Mouse (Mus musculus) gastrocnemius, adult 2 months (tissue): ENCODE data around the gene Cntf. TPM values are rescaled to one million over a fixed set of nuclear protein-coding genes. Genes with fewer than 3 reads are reported as not detected.

Experiments used
- DNase-seq: peaks from one replicate; pipeline ENCODE4 v3.0.0; 2022
- H3K27ac ChIP-seq: fragments of 200-600 bp; 2 replicates; pipeline ENCODE4 v1.8.1; 2022; ENCODE audit warnings: mild to moderate bottlenecking
- H3K4me3 ChIP-seq: fragments of 200-600 bp; 2 replicates; pipeline ENCODE4 v1.8.1; 2022; ENCODE audit warnings: mild to moderate bottlenecking, moderate library complexity
- CTCF ChIP-seq: fragments of 200-600 bp; IDR thresholded peaks from 2 replicates; pipeline ENCODE4 v1.8.1; 2022; ENCODE audit warnings: antibody characterized with exemption, mild to moderate bottlenecking, moderate library complexity
- intact Hi-C: fragments of 180-260 bp; cut with DNase I; formaldehyde crosslinking; loops from one replicate; pipeline ENCODE4 v1.15.1; 2025
- long read RNA-seq, 2 experiments: library from polyadenylated mRNA; stranded (forward); transcript quantifications; one replicate each; pipeline ENCODE4 v2.0.0; 2021
- total RNA-seq, 2 experiments: library from RNA; stranded (reverse); gene quantifications; 2 replicates each; pipeline ENCODE4 v1.2.3; 2021

The Cntf gene
- 1 to 10 TPM; 1.8 to 2.2 TPM for total RNA-seq
- long read RNA-seq, experiment 1, partial matches to known transcripts = 0 of 1 reads
- long read RNA-seq, experiment 1, other reads (novel, unspliced or antisense) = 0 of 1 reads
- long read RNA-seq, experiment 2, partial matches to known transcripts = 0 of 1 reads
- long read RNA-seq, experiment 2, other reads (novel, unspliced or antisense) = 0 of 1 reads

DNA sequence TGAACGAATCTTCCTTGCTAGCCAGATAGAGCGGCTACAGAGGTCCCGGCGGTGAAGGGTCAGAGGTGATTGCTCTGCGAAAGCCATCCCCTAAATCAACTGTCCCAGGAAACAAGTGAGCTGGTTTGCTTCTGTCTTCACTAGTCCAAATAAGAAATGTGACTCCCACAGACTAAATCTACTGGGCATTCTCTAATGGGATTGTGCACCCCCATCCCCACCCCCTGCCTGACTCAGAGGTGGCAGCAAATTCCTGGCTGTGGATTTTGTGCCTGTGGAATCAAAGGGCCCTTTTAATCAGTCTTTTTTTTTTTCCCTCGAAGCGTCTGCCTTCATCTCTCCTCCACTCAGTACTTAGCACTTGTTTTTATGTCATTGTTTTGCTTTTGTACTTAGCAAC is at the start of gene Cntf:
Cntf (minus strand) TSS at position 325 of the 400 bp plus-strand sequence.
- Histone ChIP-seq H3K4me3 (peak within 1 kb of the TSS; percentile 13; the same call in 1 of the 2 replicates), H3K27ac (peak within 1 kb of the TSS; percentile 44; the same call in 1 of the 2 replicates)
- intact Hi-C loops = no loop called here
- no peak for DNase-seq
- TF ChIP-seq CTCF = no peak

DNA sequence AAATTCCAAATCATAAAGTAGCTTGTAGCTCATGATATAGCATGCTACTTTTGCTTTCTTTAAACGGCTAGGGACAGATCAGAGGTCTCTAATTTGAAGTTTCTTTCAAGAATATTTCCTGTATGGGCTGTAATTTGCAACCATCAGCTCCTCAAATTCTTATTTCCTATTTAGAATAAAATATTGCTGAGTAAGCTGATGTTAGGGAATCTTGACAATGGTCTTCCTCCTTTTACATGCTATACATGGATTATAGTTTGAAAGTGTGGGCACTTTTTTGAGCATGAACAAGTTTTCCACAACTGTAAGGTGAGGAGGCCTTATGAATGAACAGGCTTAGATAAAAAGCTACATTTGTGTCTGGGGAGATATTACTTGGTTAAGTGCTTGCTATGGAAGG is 48.5 kb upstream of the Cntf start:
- TF ChIP-seq CTCF = no peak
- DNase-seq = no peak
- no peak overlapping the region for H3K27ac ChIP-seq
- H3K4me3 ChIP-seq = no peak overlapping the region
- intact Hi-C loops = no loop called here

DNA sequence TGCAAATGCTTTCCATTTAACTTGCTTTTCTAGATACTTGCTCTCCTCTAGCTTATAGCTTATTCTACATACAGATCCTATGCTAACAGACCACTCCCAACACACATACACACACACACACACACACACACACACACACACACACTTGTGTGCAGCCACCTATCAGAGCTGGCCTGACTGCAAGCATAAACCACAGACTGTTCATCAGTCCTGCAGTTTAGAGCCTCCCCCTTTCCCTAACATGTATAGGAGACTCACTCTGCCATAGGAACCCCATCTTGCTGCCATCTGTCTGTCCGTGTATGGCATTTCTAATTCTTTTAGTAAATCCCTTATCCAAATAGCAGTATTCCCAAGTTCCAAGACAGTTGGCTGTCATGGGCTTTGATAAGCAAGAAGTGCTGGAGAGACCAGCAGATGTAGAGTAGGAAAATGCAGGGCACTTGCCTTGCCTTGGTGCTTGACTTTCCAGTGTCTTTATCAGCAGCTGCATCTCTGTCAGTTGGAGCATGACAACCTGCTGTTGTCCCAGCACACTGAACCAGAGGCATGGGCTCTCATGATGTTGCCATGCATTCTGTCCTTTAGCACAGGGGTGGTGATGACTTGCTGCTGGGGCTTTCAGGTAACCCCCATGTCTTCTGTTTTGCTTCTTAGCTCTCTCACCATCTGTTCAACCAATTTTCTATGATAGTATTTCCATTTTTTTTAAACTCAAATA is 47.4 kb upstream of the Cntf start:
- intact Hi-C loops = no loop called here
- no peak overlapping the region for H3K27ac ChIP-seq
- TF ChIP-seq CTCF = no peak
- H3K4me3 ChIP-seq = no peak overlapping the region
- DNase-seq = no peak

DNA sequence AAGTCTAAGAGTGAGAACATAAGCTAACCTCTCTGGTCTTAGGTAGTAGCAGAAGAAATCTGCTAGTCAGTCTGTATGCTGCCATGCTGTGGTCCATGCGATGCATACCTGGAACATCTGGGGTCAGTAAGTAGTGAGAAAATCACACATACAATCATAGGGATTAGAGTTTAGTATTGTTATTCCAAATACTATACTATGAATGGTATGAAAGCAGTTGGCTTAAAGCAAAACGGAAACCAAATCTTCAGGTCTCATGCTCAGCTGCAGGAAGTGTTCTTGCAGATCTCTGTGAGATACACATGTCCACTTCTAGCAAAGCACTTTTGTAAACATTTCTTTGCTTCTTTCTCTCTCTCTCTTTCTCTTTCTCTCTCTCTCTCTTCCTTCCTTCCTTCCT is 40.8 kb upstream of the Cntf start:
- no peak for TF ChIP-seq CTCF

DNA sequence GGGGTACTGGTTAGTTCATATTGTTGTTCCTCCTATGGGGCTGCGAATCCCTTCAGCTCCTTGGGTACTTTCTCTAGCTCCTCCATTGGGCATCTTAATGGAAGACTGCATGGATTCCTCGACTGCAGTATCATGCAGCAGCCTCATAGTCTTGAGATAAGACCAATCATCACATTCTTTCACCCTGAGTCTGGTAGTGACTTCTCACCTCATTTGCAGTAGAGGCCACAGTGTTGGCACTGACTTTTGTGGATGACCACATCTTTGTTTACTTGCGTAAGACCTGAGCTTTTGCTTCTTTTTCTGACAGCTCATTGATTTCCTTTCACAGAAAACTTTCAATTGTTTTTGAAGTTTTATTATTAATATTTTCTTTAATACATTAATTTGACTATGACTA is 40.3 kb upstream of the Cntf start:
- no peak for TF ChIP-seq CTCF
- no peak for DNase-seq
- no peak overlapping the region for H3K4me3 ChIP-seq
- intact Hi-C loops = no loop called here
- H3K27ac ChIP-seq = no peak overlapping the region

More for the DNA sequence above, 40.8 kb upstream of the Cntf start:
- no peak for DNase-seq
- intact Hi-C loops = no loop called here
- no peak overlapping the region for H3K27ac ChIP-seq
- no peak overlapping the region for H3K4me3 ChIP-seq

DNA sequence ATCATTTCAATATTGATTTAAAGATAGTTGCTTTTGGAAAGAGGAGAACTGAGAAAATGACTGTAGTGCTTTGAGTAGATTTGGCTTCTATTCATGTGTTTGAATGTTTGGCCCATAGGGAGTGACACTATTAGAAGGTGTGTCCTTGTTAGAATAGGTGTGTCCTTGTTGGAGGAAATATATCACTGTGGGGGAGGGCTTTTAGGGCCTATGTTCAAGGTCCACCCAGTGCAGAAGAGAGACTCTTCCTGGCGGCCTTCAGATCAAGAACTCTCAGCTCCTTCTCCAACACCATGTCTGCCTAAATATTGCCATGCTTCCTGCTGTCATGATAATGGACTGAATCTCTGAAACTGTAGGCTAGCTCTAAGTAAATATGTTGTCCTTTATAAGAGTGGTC is 38.8 kb upstream of the Cntf start:
- DNase-seq = no peak
- H3K4me3 ChIP-seq = no peak overlapping the region
- no peak overlapping the region for H3K27ac ChIP-seq
- intact Hi-C loops = no loop called here
- TF ChIP-seq CTCF = no peak

DNA sequence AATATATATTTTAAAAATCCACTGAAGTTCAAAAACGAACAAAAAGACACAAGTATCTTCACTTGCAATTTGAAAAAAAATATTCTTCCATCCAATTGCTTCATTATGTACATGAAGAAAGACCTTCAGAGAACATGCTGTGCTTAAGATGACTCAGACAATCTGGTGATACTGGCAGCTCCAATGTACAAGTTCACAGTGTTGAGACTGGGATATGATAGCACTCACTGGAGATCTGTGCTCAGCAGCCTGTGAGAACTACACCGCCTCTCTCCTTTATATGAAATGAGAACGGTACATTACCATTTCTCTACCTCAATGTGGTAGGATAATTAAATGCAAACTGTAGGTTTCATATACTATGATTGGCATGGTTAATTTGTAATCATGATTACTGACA is 37.4 kb upstream of the Cntf start:
- TF ChIP-seq CTCF = no peak
- Histone ChIP-seq H3K27ac (no peak overlapping the region), H3K4me3 (no peak overlapping the region)
- intact Hi-C loops = no loop called here
- DNase-seq = no peak

DNA sequence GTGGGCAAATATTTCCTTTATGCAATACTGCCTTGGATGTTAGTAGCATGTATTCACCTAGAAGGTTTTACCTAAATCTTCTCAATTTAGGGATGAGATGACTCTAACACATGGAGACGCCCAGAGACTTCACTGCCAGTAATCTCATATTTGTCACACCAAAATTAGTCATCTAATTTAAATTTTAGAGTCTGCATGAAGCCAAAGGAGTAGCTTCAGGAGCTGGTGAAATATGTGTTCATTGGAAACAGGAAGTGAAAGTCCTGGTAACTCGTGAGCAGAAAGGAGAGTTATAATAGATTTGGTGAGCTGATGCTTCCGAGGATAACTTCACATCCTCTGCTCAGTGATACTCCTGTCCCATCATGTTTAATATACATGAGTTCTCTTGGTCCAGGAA is 35.6 kb upstream of the Cntf start:
- H3K27ac ChIP-seq = no peak overlapping the region
- no peak for DNase-seq
- no peak for TF ChIP-seq CTCF
- no peak overlapping the region for H3K4me3 ChIP-seq
- intact Hi-C loops = no loop called here

DNA sequence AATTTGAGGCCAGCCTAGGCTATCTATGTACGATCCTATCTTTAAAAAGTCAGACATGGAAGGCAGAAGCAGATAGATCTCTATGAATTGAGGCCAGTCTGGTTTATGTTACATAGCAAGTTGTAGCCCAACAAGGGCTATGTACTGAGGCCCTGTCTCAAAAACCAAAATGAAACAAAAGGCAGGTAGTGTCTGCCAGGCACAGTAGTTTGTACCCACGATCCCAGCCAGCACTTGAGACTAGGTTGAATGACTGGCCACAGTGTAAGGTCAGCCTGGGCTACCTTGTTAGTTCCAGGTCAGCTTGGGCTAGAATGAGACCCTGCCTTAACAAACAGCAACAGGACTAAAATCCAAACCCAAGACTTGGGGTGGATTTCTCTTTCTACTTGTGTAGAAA is 35.2 kb upstream of the Cntf start:
- TF ChIP-seq CTCF = no peak
- Histone ChIP-seq H3K27ac (no peak overlapping the region), H3K4me3 (no peak overlapping the region)
- intact Hi-C loops = no loop called here
- DNase-seq = no peak

DNA sequence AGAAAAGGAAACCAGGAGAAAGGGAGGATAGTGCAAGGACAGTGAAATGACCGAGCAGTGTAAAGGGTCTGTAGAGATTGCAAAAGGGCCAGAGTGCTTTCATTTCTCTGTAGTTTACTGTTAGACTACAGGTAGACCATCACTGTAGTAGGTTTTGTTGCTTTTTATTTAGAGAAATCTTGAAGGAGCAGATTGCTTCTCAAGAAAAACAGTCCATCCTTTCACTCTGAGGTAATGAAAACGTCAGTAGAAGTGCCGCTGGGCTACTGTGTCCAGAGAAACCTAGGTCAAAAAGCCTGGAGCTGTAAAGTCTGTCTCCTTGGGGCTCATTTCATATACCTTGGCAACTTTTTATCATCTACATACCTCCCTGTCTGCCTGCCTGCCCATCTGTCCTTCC is 33.6 kb upstream of the Cntf start:
- peak overlapping the region; percentile 43 for H3K4me3 ChIP-seq
- no peak for TF ChIP-seq CTCF
- H3K27ac ChIP-seq = no peak overlapping the region; the same call in 1 of the 2 replicates
- intact Hi-C loops = loop anchor here (5.0 to 10.0 kb wide), 3 partner anchors 77 to 787 kb away; partner anchors contain the start of gene Gm4952
- no peak for DNase-seq

DNA sequence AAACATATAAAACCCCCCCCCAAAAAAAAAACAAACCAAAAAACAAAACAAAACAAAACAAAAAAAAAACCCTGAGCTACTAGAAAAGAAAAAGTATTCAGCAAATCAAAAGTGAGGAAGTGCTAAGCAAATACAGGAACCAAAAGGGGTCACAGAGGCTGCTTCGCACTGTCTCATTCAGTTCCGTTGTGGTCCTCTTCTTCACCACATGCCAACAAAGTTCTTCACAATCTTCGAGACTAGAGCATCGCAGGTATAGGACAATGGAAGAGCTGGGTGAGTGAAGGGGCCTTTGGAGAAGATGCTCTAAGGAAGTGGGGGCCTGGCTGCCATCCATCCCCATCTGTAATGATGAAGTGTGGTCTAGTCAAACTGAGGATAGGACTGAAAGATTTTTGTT is 33.0 kb upstream of the Cntf start:
- intact Hi-C loops = loop anchor here (5.0 to 10.0 kb wide), 3 partner anchors 76 to 786 kb away; partner anchors contain the start of gene Gm4952
- H3K4me3 ChIP-seq = peak overlapping the region; percentile 43
- TF ChIP-seq CTCF = no peak
- no peak overlapping the region for H3K27ac ChIP-seq
- no peak for DNase-seq

DNA sequence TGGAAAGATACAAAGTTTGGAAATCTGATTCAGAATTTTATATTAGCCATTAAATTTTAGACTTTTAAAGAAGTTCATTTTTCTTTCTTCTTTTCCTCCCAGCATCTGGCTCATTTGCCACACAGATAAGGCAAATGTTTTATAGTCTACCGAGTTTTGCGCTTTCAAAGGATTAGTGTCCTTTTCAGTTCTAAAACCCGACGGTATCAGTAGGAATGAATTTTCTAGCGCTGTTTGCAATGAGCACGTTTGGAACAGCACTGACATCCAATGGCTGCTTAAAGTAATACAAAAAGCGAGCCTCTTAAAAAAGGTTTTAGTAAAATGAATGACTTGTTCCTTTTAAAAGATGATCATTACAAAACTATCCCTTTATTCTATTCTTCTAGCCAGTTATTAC is 31.6 kb upstream of the Cntf start:
- peak; percentile 64 for TF ChIP-seq CTCF
- H3K4me3 ChIP-seq = peak overlapping the region; percentile 97
- DNase-seq = peak; percentile 21
- peak overlapping the region; percentile 99 for H3K27ac ChIP-seq
- intact Hi-C loops = loop anchor here (5.0 to 10.0 kb wide), 3 partner anchors 75 to 785 kb away; partner anchors contain the start of gene Gm4952

DNA sequence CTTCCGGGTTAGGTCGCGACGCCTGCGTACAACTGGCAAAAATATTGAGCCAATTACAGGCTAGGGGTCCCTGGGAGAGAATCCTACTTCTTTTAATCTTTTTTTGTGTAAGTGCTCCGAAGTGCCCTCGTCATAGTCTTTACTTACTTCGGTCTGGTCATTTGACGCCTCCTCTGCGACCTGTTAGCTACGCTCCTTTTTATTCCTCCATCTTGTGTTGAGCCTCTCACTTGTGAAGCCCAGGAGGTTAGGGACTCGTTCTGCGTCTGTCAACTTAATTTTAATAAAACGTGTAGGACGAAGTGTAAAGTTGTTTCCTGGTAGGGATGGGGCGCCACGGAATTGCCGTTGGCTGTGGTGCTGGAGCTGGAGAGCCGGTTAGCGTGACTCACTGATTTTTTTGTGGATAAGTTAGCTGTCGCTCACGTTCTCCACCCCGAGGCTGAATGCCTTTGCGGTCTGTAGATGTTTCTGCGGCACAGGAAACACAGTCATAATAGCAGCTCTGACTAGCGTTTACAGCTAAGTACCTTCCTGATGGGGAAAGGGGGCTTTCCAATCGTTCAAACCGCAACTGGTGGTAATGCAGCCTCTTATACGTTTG is 31.0 kb upstream of the Cntf start:
- DNase-seq = peak; percentile 62
- TF ChIP-seq CTCF = no peak
- intact Hi-C loops = loop anchor here (5.0 to 10.0 kb wide), 3 partner anchors 74 to 784 kb away; partner anchors contain the start of gene Gm4952
- H3K27ac ChIP-seq = peak overlapping the region; percentile 99
- H3K4me3 ChIP-seq = peak overlapping the region; percentile 97
